Mouse (Mus musculus): ENCODE results near the gene Steap3.

DNA sequence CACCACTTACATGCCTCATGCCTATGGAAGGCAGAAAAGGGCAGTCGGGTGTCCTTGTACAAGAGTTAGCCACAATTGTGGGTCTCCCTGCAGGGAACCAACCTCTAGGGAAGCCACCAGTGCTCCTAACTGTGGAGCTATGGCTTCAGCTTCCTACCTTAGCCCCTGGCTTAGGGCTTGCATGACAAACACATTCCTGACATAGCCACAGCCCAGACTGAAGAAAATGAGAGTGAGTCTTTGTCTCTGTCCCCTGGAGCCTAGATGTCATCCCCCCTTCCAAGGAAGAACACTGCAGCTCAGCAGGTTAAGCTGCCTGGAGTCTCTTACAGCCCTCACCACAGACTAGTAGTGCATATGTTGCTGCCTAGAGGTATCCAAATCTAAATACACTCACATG is 67.7 kb downstream of the Steap3 start:
- TF ChIP-seq CTCF (conservative IDR thresholded peaks at IDR 0.05; ENCODE audit: low read length) = no peak
- 0 out of 2 replicates have a peak, but pooled peaks have one; percentile 12 for TF ChIP-seq POU5F1 (IDR thresholded peaks at IDR 0.05; ENCODE audit: borderline replicate concordance, low read length)
- no peak for TF ChIP-seq NANOG (IDR thresholded peaks at IDR 0.05; ENCODE audit: borderline replicate concordance, low read length)
